Mouse (Mus musculus) layer of hippocampus, adult 18-20 months (tissue): ENCODE data around the gene Slc15a3. TPM values are rescaled to one million over a fixed set of nuclear protein-coding genes. Genes with fewer than 3 reads are reported as not detected.

ENCODE experiments used
- DNase-seq, 2 experiments: peaks; one replicate each; pipeline ENCODE4 v3.0.0; 2022; ENCODE audit warnings: low spot score in 2 of 2
- total RNA-seq, 2 experiments: library from RNA; stranded (reverse); gene quantifications; 2 replicates each; pipeline ENCODE4 v1.2.3; 2021

The Slc15a3 gene
- total RNA-seq, 2 experiments from 2014 or later = 0.89 to 1.4 TPM

DNA sequence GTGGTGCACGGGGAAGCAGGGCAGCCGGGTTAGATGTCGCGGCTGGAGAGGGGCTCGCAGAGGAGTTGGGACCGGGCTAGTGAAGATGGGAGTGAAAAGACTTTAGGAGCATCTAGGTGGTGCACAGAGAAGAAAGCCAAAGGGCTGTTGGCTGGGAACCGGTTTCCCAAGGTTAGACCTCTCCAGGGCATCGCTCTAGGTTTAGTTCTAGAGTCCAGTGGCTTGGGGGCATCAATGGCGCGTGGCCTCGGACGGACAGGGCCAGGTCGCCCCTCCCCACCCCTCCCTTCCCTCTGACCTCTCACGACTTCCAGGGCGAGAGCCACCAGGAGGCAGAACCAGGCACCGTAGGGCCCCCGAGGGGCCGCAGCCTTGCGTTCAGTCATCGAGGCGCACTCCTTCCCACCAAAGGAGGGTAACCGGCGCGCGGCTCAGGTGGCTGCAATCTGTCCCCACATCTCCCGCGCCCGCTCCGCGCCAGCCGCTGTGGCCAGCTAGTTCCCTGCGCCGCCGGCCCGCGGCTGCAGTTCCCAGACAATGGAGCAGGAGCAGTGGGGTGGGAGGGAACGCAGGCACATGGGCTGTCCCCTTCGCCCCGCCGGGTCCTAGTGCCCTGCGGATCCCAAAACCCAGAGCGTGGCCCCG, 29.8 kb downstream of the Slc15a3 start:
- DNase-seq = peak; percentile 81 to 92

DNA sequence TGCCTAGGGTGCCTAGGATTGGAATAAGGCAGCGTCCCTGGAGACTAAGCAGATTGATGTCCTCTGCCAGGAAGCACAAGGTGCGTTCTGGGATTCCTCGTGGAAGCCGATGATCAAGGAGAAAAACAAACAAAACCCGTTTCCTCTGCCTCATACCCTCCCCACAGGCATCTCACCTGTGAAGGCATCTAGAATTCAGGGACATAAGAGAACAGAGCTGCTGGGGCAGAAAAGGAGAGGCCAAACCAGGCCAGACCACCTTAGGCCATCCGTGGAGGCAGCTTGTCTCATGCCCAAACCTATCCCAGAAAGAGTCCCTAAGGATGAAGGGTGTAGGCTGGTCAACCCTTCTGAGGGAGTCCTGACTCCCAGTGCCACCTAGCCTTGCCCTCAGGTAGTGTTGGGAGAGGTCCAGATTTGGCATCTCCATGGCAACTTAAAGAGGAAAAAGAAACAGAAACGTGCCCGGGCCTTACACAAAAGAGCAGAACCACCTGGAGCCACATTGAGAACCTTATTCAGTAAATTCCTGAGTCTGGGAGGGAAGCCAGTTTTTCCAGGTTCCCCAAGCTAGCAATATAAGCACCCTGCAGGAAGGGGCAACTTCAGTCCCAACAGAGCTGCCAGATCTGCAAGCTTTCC, 30.5 kb downstream of the Slc15a3 start, which contains the start of gene Tmem132a:
Gene Tmem132a (minus strand): TSS at position 55 of the 642 bp plus-strand sequence.
- no peak for DNase-seq

DNA sequence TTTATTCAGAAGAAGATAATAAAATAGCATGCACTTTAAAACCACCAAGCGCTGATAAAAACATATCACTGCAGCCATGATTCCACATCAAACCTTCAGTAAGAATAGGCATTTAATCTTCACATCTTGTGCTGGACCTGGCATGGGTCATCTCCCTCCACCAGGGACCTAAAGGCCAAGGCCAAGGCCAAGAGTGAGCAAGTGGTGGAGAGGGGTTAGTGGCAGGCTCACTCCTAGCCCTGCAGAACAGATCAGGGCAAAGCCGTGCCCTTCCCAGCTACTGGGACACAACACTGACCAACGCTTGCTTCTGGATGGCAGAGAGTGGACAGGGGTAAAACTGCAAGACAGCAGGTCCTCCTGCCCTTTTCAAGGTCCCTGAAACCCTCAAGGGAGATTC, 31.1 kb downstream of the Slc15a3 start:
- DNase-seq = no peak

DNA sequence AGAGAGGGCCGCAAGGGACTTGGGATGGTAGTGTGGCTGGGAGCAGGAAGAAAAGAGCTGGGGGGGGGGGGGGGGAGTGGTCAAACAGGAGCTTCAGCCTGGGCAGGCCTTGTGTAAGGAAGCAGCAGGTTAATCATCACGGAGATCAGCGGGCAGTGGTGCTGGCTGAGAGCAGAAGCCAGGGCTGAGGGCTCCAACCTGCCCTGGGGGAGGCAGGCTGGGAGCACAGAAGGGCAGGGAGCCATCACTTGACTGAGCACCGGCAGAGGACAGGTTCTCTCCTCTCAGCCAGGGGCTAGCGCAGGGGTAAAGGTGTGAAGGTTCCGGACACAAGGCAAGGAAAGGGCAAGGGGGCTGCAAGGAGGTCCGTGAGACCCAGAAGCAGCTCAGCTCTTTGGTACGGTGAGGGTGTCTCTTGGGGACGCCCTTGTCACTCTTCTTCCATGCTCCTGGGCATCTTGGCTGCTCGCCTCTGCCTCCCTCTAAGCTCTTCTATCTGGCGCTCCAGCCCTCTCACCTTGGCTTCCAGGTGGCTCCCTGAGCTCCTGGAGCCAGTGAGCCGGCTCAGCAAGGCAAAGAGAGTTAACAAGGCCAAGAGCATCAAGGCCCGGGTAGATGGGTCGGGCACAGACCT, 31.9 kb downstream of the Slc15a3 start:
- DNase-seq = no peak

DNA sequence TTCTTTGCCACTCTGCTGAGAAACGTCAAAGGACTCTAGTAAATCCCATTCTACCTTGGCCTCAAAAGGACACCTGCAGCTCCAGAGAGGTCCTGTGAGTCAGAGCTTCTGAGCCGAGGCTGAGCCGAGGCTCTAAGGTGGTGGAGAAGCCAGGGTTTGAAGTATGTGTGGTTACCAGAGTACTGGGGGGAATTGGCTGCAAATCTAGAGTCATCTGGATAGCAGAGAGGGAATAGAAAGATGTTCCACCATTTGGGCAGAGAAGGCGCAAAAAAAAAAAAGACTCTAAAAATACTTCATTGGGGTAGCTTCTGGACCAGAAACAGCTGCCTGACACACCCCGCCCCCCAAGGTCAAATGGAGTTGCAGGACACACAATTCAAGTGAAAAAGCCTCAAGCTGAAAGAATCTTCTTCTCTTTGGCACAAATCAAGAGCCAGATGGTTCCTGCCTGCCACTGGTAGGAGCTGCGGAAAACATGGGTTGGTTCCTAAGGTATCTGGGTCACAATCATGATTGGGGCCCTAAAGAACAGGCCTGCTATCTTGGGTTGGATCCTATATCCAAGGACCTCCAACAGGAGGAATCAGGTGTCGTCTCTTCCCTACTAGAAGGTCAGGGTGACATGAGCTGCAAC, 38.8 kb downstream of the Slc15a3 start:
- DNase-seq = peak in 1 of 2 experiments; percentile 57

DNA sequence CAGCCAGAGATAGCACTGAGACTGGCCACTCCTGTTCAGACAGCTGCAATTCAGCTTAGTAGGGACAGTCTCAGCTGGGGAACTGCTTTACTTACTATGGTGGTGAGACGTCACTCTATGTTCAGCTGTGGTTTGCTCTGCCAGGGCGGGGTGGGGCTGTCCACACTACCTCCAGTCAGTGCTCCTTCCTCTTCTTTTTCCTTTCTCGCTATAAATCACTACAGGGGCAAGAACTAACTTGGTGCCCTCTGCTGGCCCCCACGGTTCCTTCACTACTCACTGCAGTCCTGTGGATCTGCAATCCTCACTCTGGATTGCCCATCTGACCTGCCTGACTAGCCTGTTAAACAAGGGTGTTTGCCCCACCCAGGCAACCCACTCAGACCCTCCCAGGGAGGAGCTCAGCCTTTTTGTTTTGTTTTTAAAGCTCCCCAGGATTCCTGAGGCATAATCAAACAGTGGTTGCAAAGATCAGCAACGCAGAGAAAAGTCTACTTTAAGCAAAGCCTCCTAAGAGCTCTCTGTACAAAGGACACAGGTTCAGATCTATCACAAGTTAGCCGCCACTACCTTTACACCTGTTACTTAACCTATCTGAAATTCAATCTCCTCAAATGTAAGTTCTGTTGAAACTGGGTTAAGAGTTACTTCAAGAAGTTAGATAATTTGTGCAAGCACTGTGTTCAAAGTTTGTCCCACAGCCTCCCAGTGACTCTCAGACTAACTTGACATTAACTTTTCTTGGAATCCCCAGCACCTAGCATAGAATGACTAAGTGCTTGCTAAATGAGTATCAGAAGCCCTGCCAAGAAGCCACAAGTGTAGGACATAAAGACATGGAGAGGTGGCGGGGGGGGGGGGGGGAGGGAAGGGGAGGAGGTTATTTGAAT, 40.8 kb downstream of the Slc15a3 start:
- DNase-seq = peak in 1 of 2 experiments; percentile 58

DNA sequence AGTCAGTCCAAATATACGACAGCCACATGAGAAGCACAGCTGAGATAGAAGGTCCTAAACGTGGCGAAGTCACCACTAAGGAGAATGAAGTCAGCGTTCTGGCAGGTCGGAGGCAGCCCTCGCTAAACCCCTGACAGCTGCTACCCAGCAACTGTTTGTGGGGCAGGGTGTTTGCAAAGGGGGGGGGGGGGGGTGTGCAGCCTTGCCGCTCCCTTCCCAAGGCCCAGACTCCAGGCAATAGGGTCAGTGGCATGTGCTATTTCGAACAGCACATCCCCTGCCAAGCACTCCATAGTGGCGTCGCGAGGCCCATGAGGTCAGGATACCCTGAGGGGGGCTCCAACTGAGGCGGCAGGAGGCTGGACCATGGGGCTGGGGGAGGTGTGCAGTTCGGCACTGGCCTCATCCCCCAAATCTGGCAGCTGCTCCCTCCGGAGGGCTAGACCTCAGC, 41.5 kb downstream of the Slc15a3 start:
- DNase-seq = no peak

DNA sequence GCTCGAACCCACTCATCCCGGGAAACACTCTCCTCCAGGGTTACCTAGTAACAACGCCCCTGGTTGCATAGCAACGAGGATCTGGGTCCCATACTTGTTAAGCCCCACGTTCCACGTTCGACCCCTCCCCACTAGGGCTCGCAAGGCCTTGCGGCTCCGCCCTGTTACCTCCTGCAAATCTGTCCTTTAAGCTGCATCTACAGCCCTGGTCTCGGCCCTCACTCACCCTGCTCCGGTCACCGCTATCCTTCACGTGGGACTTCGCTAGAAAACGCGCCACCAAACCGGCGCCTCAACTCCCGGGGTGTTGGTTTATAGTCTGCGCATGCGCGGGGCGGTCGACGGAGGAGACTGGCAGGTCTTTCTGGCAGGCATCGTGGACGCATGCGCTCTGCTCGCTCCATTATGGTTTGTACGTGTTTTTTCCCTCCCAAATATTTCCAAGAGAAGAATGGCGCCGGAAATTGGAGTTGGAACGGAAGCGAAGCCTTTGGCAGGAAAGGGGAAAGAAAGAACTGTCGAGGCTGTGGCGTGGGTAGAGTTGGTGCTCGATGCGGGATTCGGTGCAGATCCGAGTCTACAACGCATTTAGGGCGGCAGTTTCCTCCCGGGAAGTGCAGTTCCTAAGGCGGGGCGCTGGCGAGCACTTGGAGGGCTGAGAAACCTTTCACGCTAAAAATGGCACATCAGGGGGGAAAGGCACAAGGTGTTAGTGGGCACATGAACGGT, 42.1 kb downstream of the Slc15a3 start, which contains the start of gene Tmem109:
Gene Tmem109 (minus strand): TSS at position 576 of the 729 bp plus-strand sequence.
- peak; percentile 93 to 96 for DNase-seq

DNA sequence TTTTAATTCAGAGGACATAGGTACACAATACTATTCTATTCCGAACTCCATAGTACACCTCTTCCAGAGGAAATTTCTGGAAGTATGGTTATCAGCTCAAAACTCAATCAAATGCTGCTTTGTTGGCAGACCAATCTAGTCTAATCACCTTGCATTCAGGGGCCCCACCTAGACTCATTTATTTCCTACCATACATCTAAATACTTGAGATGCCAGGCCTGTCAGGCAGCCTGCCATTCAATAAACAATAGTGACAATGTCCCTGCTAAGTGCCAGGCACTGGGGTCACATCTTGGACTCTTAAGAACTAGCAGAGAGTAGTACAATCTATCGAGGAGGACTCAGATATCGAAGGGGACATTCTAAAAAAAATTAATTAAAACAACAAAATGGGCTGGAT, 52.7 kb downstream of the Slc15a3 start:
- no peak for DNase-seq

DNA sequence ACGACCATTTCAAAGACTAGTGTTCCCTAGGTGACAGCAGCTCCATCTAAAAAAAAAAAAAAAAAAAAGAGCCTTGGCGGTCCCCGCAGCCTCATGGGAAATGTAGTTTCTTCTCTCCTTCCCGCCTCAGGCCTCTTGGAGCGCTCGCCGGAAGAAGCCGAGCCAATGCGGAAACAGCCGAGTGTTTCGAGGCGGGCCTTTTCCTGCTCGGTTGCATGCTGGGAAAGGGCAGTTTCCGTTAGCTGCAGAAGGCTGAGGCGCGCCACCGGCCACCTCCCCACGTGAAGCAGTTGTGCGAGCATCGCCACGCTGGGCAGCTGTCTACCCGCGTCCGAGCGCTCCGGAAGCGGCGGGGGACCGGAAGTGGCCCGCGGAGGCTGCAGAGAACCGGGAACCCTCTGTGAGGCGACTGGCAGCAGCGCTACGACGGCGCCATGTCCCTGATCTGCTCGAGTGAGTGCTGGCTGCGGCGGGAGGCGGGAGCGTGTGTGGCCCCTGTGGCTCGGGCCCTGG, 55.5 kb downstream of the Slc15a3 start, which contains the start of gene Prpf19:
Gene Prpf19 (plus strand): TSS at position 216 of the 513 bp plus-strand sequence.
- DNase-seq = peak; percentile 98 to 99

DNA sequence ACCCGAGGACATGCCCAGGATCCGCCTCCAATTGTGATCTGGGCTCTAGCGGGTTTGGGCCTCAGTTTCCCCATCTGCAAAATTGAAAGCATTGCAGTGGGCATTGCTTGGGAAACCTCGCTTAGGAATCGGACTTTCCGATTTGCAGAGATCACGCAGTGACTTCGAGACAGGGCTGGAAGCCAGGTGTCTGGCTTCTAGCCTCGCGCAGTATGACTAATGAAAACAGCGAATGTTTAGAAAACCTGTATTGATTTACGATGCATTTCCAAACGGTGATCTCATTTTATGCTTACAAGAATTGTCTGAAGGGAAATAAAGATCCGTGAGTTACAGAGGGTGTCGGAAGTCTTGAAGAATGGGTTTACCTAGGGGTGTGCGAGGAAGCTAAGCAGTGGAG, 56.2 kb downstream of the Slc15a3 start:
- no peak for DNase-seq

DNA sequence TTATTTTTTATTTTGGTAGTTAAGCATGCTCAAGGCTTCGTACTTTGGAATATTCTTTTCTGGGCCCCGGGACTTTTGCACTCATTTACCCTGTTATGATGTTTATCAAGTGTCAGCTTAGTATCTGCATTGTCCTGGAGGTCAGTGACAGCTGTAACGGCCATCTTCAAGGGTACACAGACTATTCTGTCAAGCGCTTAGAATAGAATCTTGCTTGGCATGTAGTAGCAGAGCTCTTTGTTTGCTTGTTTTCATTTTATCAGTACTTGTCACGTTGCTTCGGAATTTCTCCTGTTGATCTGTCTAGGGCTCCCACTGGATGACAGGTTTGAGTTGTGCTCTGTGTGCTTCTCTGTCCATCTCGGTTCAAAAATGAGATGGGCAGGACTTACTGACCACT, 57.3 kb downstream of the Slc15a3 start:
- DNase-seq = no peak

DNA sequence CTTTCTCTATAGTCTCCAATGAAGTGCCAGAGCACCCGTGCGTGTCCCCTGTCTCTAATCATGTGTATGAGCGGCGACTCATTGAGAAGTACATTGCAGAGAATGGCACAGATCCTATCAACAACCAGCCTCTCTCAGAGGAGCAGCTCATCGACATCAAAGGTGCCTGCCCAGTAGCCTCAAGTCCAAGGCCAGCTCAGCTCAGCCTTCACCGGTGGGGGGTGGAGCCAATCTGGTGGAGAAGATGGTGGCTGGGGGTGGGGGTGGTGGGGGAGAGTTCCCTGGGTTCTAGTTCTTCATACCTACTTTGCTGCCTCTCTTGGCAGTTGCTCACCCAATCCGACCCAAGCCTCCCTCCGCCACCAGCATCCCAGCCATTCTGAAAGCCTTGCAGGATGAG, 58.0 kb downstream of the Slc15a3 start:
- no peak for DNase-seq

DNA sequence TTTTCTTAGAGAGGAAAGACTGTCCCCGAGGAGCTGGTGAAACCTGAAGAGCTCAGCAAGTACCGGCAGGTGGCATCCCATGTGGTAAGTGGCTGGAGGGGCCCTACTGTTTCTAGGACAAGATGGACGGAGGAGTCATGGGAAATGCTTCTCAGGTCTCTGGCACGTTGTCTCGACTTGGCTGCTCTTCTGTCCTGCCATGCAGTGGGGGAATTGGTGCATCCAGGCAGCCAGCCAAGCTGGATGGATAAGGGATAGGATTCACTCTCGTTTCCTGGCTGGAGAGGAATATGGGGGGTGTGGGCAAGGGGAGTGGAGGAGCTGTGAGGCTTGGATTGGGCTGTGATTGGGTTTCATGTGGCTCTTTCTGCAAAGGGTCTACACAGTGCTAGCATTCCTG, 60.8 kb downstream of the Slc15a3 start:
- no peak for DNase-seq

DNA sequence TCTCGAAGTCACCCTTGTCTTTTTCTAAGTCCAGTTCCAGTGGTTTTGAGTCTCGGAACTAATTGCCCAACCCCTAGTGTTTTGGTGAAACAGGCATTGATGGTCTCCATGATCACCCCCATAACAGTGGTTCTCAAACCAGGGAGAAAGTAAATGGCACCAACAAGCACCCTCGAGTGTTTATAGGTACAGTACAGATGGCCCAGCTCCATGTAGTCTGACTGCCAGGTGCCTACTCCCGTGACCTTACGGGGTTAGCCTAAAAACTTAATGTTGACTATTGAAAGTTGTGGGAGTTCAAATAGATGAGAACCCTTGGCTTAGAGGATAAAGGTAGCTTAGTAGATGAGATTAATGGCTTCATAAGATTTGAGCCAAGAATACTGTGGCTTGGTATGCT, 61.5 kb downstream of the Slc15a3 start:
- DNase-seq = no peak

DNA sequence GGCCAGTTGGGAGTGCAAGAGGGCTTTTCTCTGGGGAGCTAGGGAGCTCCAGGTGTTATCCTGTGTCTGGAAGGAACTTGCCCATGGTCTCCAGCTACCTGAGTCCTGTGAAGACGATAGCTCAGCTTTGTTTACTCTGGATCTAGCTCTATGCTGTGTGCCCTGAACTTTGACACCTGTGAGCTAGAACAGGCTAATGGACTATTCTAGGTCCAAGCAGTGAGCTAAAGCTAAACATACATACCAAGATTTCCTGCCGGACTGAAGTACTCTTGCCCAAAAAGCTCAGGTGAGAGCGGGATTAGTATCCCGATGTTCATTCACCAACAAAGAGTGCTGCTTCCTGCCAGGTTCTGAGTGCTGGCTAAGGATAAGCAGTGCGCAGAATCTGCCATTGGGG, 65.0 kb downstream of the Slc15a3 start:
- no peak for DNase-seq

DNA sequence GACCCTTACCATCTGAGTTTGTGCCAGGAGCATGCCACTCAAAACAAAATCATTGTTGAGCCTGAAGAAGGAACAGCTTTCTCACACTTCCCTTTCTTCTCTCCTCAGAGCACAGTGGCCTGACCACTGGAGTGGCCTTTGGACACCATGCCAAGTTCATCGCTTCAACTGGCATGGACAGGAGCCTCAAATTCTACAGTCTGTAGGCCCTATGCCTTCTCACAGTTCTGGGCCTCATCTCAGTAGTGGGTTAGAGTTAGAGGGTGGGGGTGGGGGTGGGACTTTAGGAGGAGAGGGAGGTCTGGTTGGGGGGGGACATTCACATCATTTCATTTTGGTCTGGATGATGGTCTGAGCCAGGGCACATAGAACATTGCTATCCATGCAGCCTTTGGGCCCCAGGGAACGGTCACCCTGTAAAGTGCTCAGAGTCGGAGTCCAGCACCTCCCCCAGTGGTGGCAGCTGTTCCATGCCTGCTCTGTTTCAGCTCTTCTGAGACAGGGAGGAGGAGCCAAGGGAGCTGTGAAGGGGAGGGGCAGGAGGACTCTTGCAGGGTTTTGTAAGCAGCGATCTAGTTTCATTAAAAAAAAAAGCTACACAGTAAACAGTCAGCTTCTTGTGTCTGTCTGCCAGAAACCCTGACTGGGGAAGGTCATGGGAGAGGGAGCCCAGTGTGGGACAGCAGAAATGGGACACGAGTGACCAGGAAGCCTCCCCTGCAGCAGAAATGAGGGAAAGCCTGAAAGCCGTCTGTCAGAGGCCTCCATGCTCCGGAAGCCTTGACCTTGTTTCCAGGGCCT, 65.6 kb downstream of the Slc15a3 start:
- peak; percentile 49 to 67 for DNase-seq

DNA sequence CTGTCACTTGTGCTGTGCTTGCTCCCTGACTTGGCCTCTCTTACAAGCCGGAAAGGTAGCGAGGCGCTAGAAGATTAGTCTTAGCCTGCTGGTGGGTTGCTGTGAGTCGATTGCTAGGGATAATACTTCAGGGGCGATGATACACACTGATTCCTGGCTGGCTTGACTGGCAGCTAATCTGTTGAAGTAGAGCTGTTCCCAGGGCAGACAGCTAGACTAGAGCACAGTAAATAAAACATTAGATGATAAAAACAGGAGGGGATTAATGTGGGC, 66.1 kb downstream of the Slc15a3 start:
- DNase-seq = no peak

DNA sequence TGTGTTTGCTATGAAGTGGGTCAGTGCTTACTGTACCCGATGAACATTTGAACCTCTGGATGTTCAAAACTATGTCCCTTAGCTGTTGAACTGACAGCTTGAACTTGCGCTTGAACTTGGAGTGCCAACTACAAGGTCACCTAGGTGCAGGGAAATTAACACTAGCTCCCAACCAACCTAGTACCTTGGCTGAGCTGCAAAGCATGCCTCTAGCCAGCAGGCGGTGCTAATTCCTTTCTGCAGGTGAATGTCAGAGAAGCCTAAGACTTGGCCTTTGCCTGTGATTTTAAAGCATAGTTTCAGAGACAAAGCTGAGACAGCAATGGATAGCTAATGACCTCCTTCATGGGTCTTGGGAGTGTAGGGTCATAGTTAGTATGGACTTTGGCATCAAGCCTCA, 68.4 kb downstream of the Slc15a3 start:
- DNase-seq = peak; percentile 35 to 73
